Mouse (Mus musculus) forebrain, embryonic 11.5 days (tissue): ENCODE results near the gene Gstp1. TPM values are rescaled to one million over a fixed set of nuclear protein-coding genes. Genes with fewer than 3 reads are reported as not detected.

Source experiments
- ATAC-seq: fragments of 200-750 bp; cut with Nextera tagmentation; replicated peaks from 2 replicates; pipeline ENCODE4 v1.8.0; 2017; ENCODE audit warnings: moderate TSS enrichment; ENCODE audit not compliant: low FRiP score
- DNase-seq: peaks from one replicate; pipeline ENCODE4 v3.0.0-alpha.2; 2017; ENCODE audit warnings: low spot score
- H3K27ac ChIP-seq: fragments of 300-500 bp; sonication (generic); 2 replicates; pipeline ENCODE4 v1.5.1; 2014; ENCODE audit warnings: low read depth, low read length
- H3K27me3 ChIP-seq: fragments of 300-500 bp; sonication (generic); 2 replicates; pipeline ENCODE4 v1.6.1; 2014; ENCODE audit warnings: mild to moderate bottlenecking, low read length, mixed read lengths; ENCODE audit not compliant: control insufficient read depth, insufficient read depth
- H3K36me3 ChIP-seq: fragments of 300-500 bp; sonication (generic); 2 replicates; pipeline ENCODE4 v1.6.1; 2014; ENCODE audit warnings: mild to moderate bottlenecking, low read length, moderate library complexity, mixed read lengths; ENCODE audit not compliant: control insufficient read depth, insufficient read depth
- H3K4me1 ChIP-seq: fragments of 300-500 bp; sonication (generic); replicated peaks from 2 replicates; pipeline ENCODE4 v1.6.1; 2014; ENCODE audit warnings: low read length, mixed read lengths; ENCODE audit not compliant: control insufficient read depth, insufficient read depth
- H3K4me2 ChIP-seq: fragments of 300-500 bp; sonication (generic); 2 replicates; pipeline ENCODE4 v1.6.1; 2014; ENCODE audit warnings: low read depth, mild to moderate bottlenecking, low read length, moderate library complexity, mixed read lengths; ENCODE audit not compliant: severe bottlenecking
- H3K4me3 ChIP-seq: fragments of 300-500 bp; sonication (generic); 2 replicates; pipeline ENCODE4 v1.5.1; 2014; ENCODE audit warnings: low read depth, low read length
- H3K9ac ChIP-seq: fragments of 300-500 bp; sonication (generic); 2 replicates; pipeline ENCODE4 v1.6.1; 2014; ENCODE audit warnings: low read length
- H3K9me3 ChIP-seq: fragments of 300-500 bp; sonication (generic); 2 replicates; pipeline ENCODE4 v1.6.1; 2016; ENCODE audit warnings: low read length, mixed read lengths; ENCODE audit not compliant: control insufficient read depth
- WGBS: fragments of 180-500 bp; shearing (Covaris S2); extraction: QIAGEN DNeasy Blood & Tissue Kit; methylation state at CpG from one replicate; pipeline ENCODE4 v1.1.7; 2014; 5-methylcytosine and 5-hydroxymethylcytosine counted together
- polyA plus RNA-seq: library from polyadenylated mRNA; unstranded; fragments of >200 nt; fragmentation: Nextera tagmentation; extraction: Ambion mirVana; gene quantifications from 2 replicates; pipeline ENCODE4 v1.2.1, GENCODE M21; 2014

The Gstp1 gene
- polyA plus RNA-seq, 1 experiment from 2014 or later = 347 TPM

GRCm38 (mm10) chr19:3997231-3997630 lies 40.6 kb downstream of the Gstp1 start:
- Histone ChIP-seq H3K4me3 (no peak overlapping the region), H3K36me3 (no peaks in the 10 kb centered on the region), H3K4me1 (peaks cover 2% of the 10 kb centered on the region; the same call in 1 of the 2 replicates), H3K27me3 (no peaks in the 10 kb centered on the region), H3K4me2 (no peak overlapping the region), H3K9ac (no peak overlapping the region), H3K9me3 (no peaks in the 10 kb centered on the region), H3K27ac (no peak overlapping the region)
- DNase-seq (no peak), ATAC-seq (no peak)
- WGBS = 67% methylated on average over 8 of the region's 8 CpGs

GRCm38 (mm10) chr19:3996747-3997146 lies 41.0 kb downstream of the Gstp1 start:
- H3K4me3 ChIP-seq = no peak overlapping the region
- DNase-seq = no peak
- ATAC-seq = no peak
- H3K4me2 ChIP-seq = no peak overlapping the region
- WGBS = 87% methylated on average over 8 of the region's 8 CpGs
- peaks cover 2% of the 10 kb centered on the region; the same call in 1 of the 2 replicates for H3K4me1 ChIP-seq
- no peaks in the 10 kb centered on the region for H3K9me3 ChIP-seq
- no peaks in the 10 kb centered on the region for H3K27me3 ChIP-seq
- no peak overlapping the region for H3K27ac ChIP-seq
- H3K9ac ChIP-seq = no peak overlapping the region
- no peaks in the 10 kb centered on the region for H3K36me3 ChIP-seq

- H3K27me3 ChIP-seq = no peaks in the 10 kb centered on the region
- H3K4me2 ChIP-seq = no peak overlapping the region
- no peaks in the 10 kb centered on the region for H3K36me3 ChIP-seq
- DNase-seq (no peak), ATAC-seq (no peak)
- H3K9ac ChIP-seq = no peak overlapping the region
- peaks cover 2% of the 10 kb centered on the region; the same call in 1 of the 2 replicates for H3K4me1 ChIP-seq
- H3K9me3 ChIP-seq = no peaks in the 10 kb centered on the region
- H3K27ac ChIP-seq = no peak overlapping the region
- 77% methylated on average over 7 of the region's 7 CpGs for WGBS
- H3K4me3 ChIP-seq = no peak overlapping the region
Measured at GRCm38 (mm10) chr19:3996106-3996505, 41.7 kb downstream of the Gstp1 start.

- H3K9ac ChIP-seq = no peak overlapping the region
- H3K4me1 ChIP-seq = peaks cover 2% of the 10 kb centered on the region; the same call in 1 of the 2 replicates
- DNase-seq (no peak), ATAC-seq (no peak)
- H3K36me3 ChIP-seq = no peaks in the 10 kb centered on the region
- no peak overlapping the region for H3K4me2 ChIP-seq
- H3K4me3 ChIP-seq = no peak overlapping the region
- no peaks in the 10 kb centered on the region for H3K9me3 ChIP-seq
- no peaks in the 10 kb centered on the region for H3K27me3 ChIP-seq
- WGBS = 90% methylated on average over 3 of the region's 3 CpGs
- no peak overlapping the region for H3K27ac ChIP-seq
Measured at GRCm38 (mm10) chr19:3995505-3995904, 42.3 kb downstream of the Gstp1 start.

- ATAC-seq = no peak
Measured at GRCm38 (mm10) chr19:3994932-3995331, 42.9 kb downstream of the Gstp1 start.

GRCm38 (mm10) chr19:3992416-3992815 lies 45.4 kb downstream of the Gstp1 start, which contains the start of gene Tbx10:
Gene Tbx10 (plus strand): TSS chr19:3992752.
- Histone ChIP-seq H3K4me3 (no peak within 1 kb of the TSS), H3K4me2 (no peak within 1 kb of the TSS), H3K9me3 (no peaks in the 10 kb centered on the region), H3K27me3 (no peaks in the 10 kb centered on the region), H3K27ac (no peak within 1 kb of the TSS), H3K36me3 (no peaks in the 10 kb centered on the region), H3K4me1 (no peaks in the 10 kb centered on the region), H3K9ac (no peak within 1 kb of the TSS)
- DNase-seq (no peak), ATAC-seq (no peak)
- 53% methylated on average over 5 of the region's 5 CpGs for WGBS

More at GRCm38 (mm10) chr19:3994932-3995331, 42.9 kb downstream of the Gstp1 start:
- peaks cover 2% of the 10 kb centered on the region; the same call in 1 of the 2 replicates for H3K4me1 ChIP-seq
- H3K4me3 ChIP-seq = no peak overlapping the region
- no peaks in the 10 kb centered on the region for H3K36me3 ChIP-seq
- no peak overlapping the region for H3K27ac ChIP-seq
- no peaks in the 10 kb centered on the region for H3K27me3 ChIP-seq
- no peak overlapping the region for H3K9ac ChIP-seq
- no peaks in the 10 kb centered on the region for H3K9me3 ChIP-seq
- no peak overlapping the region for H3K4me2 ChIP-seq
- no peak for DNase-seq
- 71% methylated on average over 6 of the region's 6 CpGs for WGBS

- no peak overlapping the region for H3K4me3 ChIP-seq
- no peak overlapping the region for H3K4me2 ChIP-seq
- ATAC-seq (no peak), DNase-seq (no peak)
- H3K4me1 ChIP-seq = no peaks in the 10 kb centered on the region
- H3K36me3 ChIP-seq = no peaks in the 10 kb centered on the region
- no peaks in the 10 kb centered on the region for H3K27me3 ChIP-seq
- 81% methylated on average over 3 of the region's 3 CpGs for WGBS
- no peak overlapping the region for H3K27ac ChIP-seq
- H3K9ac ChIP-seq = no peak overlapping the region
- no peaks in the 10 kb centered on the region for H3K9me3 ChIP-seq
Measured at GRCm38 (mm10) chr19:3991966-3992365, 45.8 kb downstream of the Gstp1 start.

GRCm38 (mm10) chr19:3991562-3991961 lies 46.2 kb downstream of the Gstp1 start:
- Histone ChIP-seq H3K9me3 (no peaks in the 10 kb centered on the region), H3K4me1 (no peaks in the 10 kb centered on the region), H3K36me3 (no peaks in the 10 kb centered on the region), H3K27ac (no peak overlapping the region), H3K4me3 (no peak overlapping the region), H3K4me2 (no peak overlapping the region), H3K9ac (no peak overlapping the region), H3K27me3 (no peaks in the 10 kb centered on the region)
- DNase-seq (no peak), ATAC-seq (no peak)
- 92% methylated on average over 3 of the region's 3 CpGs for WGBS

- Histone ChIP-seq H3K9me3 (no peaks in the 10 kb centered on the region), H3K27ac (no peak overlapping the region), H3K4me3 (no peak overlapping the region), H3K36me3 (no peaks in the 10 kb centered on the region), H3K4me1 (no peaks in the 10 kb centered on the region), H3K27me3 (no peaks in the 10 kb centered on the region), H3K4me2 (no peak overlapping the region), H3K9ac (no peak overlapping the region)
- DNase-seq (no peak), ATAC-seq (no peak)
- WGBS = 78% methylated on average over 6 of the region's 6 CpGs
Measured at GRCm38 (mm10) chr19:3990804-3991203, 47.0 kb downstream of the Gstp1 start.
